Mouse (Mus musculus) C2C12 (cell line): ENCODE measurements around the gene Nop9.

Experiments
- CEBPB ChIP-seq: IDR thresholded peaks from one replicate; pipeline ENCODE4 v1.6.1; 2011; ENCODE audit warnings: low read depth, mild to moderate bottlenecking, control low read depth, moderate library complexity
- CTCF ChIP-seq: IDR thresholded peaks from one replicate; pipeline ENCODE4 v1.5.1; 2011; ENCODE audit not compliant: control insufficient read depth, insufficient read depth, insufficient read length

GRCm38 (mm10) chr14:55783171-55783957 is 37.9 kb downstream of the Nop9 start:
- TF ChIP-seq CTCF = no peak
- TF ChIP-seq CEBPB = no peak
